Mouse (Mus musculus) megakaryocyte, embryonic 14.5 days (primary cell): ENCODE measurements around the gene Pld4.

ENCODE experiments used
- FLI1 ChIP-seq: IDR thresholded peaks from 2 replicates; pipeline ENCODE4 v1.6.1; 2012; ENCODE audit warnings: low read length, inconsistent platforms, mixed read lengths
- GATA1 ChIP-seq: IDR thresholded peaks from 3 replicates; pipeline ENCODE4 v1.6.1; 2012; ENCODE audit warnings: mixed read lengths, low read length, inconsistent platforms, borderline replicate concordance

DNA sequence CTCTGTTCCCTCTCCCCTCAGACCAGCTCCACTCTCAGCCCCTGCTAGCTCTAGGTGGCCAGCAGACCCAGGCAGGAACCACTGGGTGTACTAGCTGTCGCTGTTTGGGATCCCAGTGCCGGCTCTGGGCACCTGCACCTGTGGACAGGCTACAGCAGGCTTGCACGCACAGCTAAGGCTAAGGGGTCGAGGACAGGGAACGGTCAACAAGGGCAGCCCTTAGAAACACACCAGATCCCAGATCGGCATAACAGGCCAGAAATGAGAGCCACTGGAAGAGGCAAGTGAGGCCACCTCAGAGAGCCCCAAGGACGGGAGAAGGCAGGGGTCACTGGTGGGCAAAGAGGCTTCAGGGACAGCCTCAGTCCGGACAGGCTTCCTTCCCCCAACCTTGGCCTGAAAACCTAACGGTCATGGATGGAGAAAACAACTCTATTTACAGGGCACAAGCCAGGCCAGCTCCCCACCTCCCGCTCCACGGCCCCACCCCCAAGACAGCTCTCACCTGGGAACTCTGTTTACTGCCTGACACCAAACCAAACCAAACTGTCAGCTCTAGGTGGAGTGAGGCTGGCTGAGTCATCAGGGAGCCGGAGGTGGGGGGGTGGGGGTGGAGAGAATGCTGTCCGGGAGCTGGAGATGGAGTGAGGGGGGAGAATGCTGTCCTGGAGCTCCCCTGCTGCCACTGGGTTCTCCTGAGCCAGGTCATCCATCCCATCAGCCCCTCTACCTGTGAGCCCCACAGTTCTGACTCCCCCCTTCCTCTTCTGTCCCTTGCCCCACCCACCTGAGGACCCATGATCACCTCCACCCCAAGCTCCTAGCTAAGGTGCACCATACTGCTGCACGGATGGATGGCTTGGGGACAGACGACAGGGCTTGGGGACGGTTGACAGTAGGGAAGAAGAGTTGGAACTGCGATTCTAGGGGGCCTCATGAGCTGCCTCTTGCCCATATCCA, 36.4 kb downstream of the Pld4 start:
- TF ChIP-seq GATA1 (no peak), FLI1 (no peak)
